ENCODE assay signal across 35 mouse cellular contexts in genomic region chr5:118665023-118665422, GRCm38 (mm10).
"Had no signal": no experiment of that assay in that cellular context is flagged by ENCODE, and none has a peak within 500 bp of the region (broad histone marks: within the 10 kb centered on the region; RNA-seq: fewer than 3 reads in every experiment).

No protein-coding gene starts in this region.

- H3K36me3 ChIP-seq: heart, embryonic 10.5 days; heart, embryonic 12.5 days; heart, embryonic 13.5 days; heart, embryonic 15.5 days; hindbrain, embryonic 10.5 days; hindbrain, embryonic 12.5 days; hindbrain, embryonic 13.5 days; hindbrain, embryonic 15.5 days; intestine, embryonic 15.5 days; kidney, embryonic 15.5 days had no signal

- DNase-seq: heart, postnatal 10 days; heart, postnatal 14 days; heart, postnatal 36 days; heart, postnatal 4 days; kidney, adult 11 months; kidney, adult 18-20 months; kidney, adult 2 months; kidney, adult 8-10 months; kidney, adult 9 months; kidney, postnatal 10 days; kidney, postnatal 14 days; kidney, postnatal 25 days; kidney, postnatal 36 days; kidney, postnatal 4 days; layer of hippocampus, adult 9-11 months; layer of hippocampus, postnatal 36 days had no signal

- H3K27ac ChIP-seq: heart, embryonic 10.5 days; heart, embryonic 13.5 days; heart, embryonic 15.5 days; hindbrain, embryonic 10.5 days; hindbrain, embryonic 12.5 days; hindbrain, embryonic 13.5 days; hindbrain, embryonic 14.5 days; hindbrain, embryonic 15.5 days; hindbrain, postnatal 0 days; intestine, embryonic 15.5 days; kidney, embryonic 15.5 days; kidney, postnatal 0 days; layer of hippocampus, adult 2 months had no signal

- H3K4me2 ChIP-seq: heart, embryonic 11.5 days; heart, embryonic 12.5 days; heart, embryonic 13.5 days; heart, embryonic 15.5 days; hindbrain, embryonic 12.5 days; hindbrain, embryonic 13.5 days; hindbrain, embryonic 14.5 days; hindbrain, embryonic 15.5 days; intestine, embryonic 15.5 days; kidney, embryonic 15.5 days had no signal

- H3K9me3 ChIP-seq: heart, embryonic 10.5 days; heart, embryonic 12.5 days; heart, embryonic 13.5 days; heart, embryonic 15.5 days; hindbrain, embryonic 10.5 days; hindbrain, embryonic 12.5 days; hindbrain, embryonic 13.5 days; hindbrain, embryonic 15.5 days; intestine, embryonic 15.5 days; kidney, embryonic 15.5 days had no signal

- H3K4me3 ChIP-seq: heart, embryonic 10.5 days; heart, embryonic 12.5 days; heart, embryonic 13.5 days; heart, embryonic 15.5 days; hindbrain, embryonic 10.5 days; hindbrain, embryonic 12.5 days; hindbrain, embryonic 13.5 days; hindbrain, embryonic 15.5 days; intestine, embryonic 15.5 days; kidney, embryonic 15.5 days; layer of hippocampus, adult 2 months had no signal

- H3K27me3 ChIP-seq: heart, embryonic 12.5 days; heart, embryonic 13.5 days; heart, embryonic 15.5 days; hindbrain, embryonic 12.5 days; hindbrain, embryonic 13.5 days; hindbrain, embryonic 15.5 days; intestine, embryonic 15.5 days; kidney, embryonic 15.5 days had no signal

- ATAC-seq: hindbrain, embryonic 16.5 days; hindbrain, postnatal 0 days; inflammation-experienced regulatory T-cells, adult 6 months; intestine, embryonic 15.5 days; intestine, embryonic 16.5 days; intestine, postnatal 0 days had no signal

- H3K9ac ChIP-seq: heart, embryonic 12.5 days; heart, embryonic 13.5 days; heart, embryonic 15.5 days; hindbrain, embryonic 12.5 days; hindbrain, embryonic 13.5 days; hindbrain, embryonic 14.5 days; hindbrain, embryonic 15.5 days; intestine, embryonic 15.5 days; kidney, embryonic 15.5 days had no signal
